Mouse (Mus musculus): ENCODE data around the gene Sstr3. TPM values are rescaled to one million over a fixed set of nuclear protein-coding genes. Genes with fewer than 3 reads are reported as not detected.

Sstr3 gene
- polyA plus RNA-seq, 1 experiment from 2014 or later: 0.23 TPM

GRCm38 (mm10) chr15:78541036-78541435 lies 3.4 kb downstream of the Sstr3 start:
- Histone ChIP-seq H3K27me3 (ENCODE audit: control insufficient read depth, insufficient read depth, low read length) (0 out of 2 replicates have a peak, but pooled peaks cover 5% of the 10 kb centered on the region), H3K4me1 (ENCODE audit: control insufficient read depth, insufficient read depth, low read length) (no peaks in the 10 kb centered on the region; the same call in 1 of the 2 replicates), H3K27ac (ENCODE audit: low read depth, low read length) (no peak overlapping the region), H3K4me3 (ENCODE audit: low read length) (no peak overlapping the region), H3K4me2 (replicated peaks; ENCODE audit: low read depth, low read length) (no peak overlapping the region), H3K9ac (ENCODE audit: low read depth, low read length) (no peak overlapping the region), H3K9me3 (ENCODE audit: control insufficient read depth, low read length) (no peaks in the 10 kb centered on the region), H3K36me3 (ENCODE audit: control insufficient read depth, insufficient read depth, low read length) (no peaks in the 10 kb centered on the region)
- no peak for ATAC-seq (ENCODE audit: low FRiP score, low TSS enrichment)
- 69% methylated on average over 3 of the region's 3 CpGs for WGBS

- ATAC-seq (ENCODE audit: low FRiP score, low TSS enrichment): no peak
- H3K9me3 ChIP-seq (ENCODE audit: control insufficient read depth, low read length): no peaks in the 10 kb centered on the region
- no peaks in the 10 kb centered on the region for H3K36me3 ChIP-seq (ENCODE audit: control insufficient read depth, insufficient read depth, low read length)
- no peak overlapping the region for H3K4me2 ChIP-seq (replicated peaks; ENCODE audit: low read depth, low read length)
- H3K27ac ChIP-seq (ENCODE audit: low read depth, low read length): no peak overlapping the region
- H3K9ac ChIP-seq (ENCODE audit: low read depth, low read length): no peak overlapping the region
- no peaks in the 10 kb centered on the region for H3K27me3 ChIP-seq (ENCODE audit: control insufficient read depth, insufficient read depth, low read length)
- H3K4me3 ChIP-seq (ENCODE audit: low read length): no peak overlapping the region
- WGBS: 64% methylated on average over 10 of the region's 10 CpGs
- H3K4me1 ChIP-seq (ENCODE audit: control insufficient read depth, insufficient read depth, low read length): peaks cover 9% of the 10 kb centered on the region
These were observed 8.6 kb downstream of the Sstr3 start for GRCm38 (mm10) chr15:78535723-78536421.

- peaks cover 25% of the 10 kb centered on the region for H3K4me1 ChIP-seq (ENCODE audit: control insufficient read depth, insufficient read depth, low read length)
- WGBS: 54% methylated on average over 10 of the region's 10 CpGs
- H3K36me3 ChIP-seq (ENCODE audit: control insufficient read depth, insufficient read depth, low read length): no peaks in the 10 kb centered on the region
- no peak for ATAC-seq (ENCODE audit: low FRiP score, low TSS enrichment)
- no peak overlapping the region for H3K4me3 ChIP-seq (ENCODE audit: low read length)
- H3K27me3 ChIP-seq (ENCODE audit: control insufficient read depth, insufficient read depth, low read length): no peaks in the 10 kb centered on the region
- no peaks in the 10 kb centered on the region for H3K9me3 ChIP-seq (ENCODE audit: control insufficient read depth, low read length)
- no peak overlapping the region for H3K27ac ChIP-seq (ENCODE audit: low read depth, low read length)
- H3K4me2 ChIP-seq (replicated peaks; ENCODE audit: low read depth, low read length): no peak overlapping the region
- H3K9ac ChIP-seq (ENCODE audit: low read depth, low read length): no peak overlapping the region
These were observed 11.1 kb downstream of the Sstr3 start for GRCm38 (mm10) chr15:78533346-78533835.

GRCm38 (mm10) chr15:78532566-78533345 lies 11.7 kb downstream of the Sstr3 start:
- Histone ChIP-seq H3K9ac (ENCODE audit: low read depth, low read length) (no peak overlapping the region), H3K27ac (ENCODE audit: low read depth, low read length) (no peak overlapping the region)

GRCm38 (mm10) chr15:78531901-78532469 lies 12.5 kb downstream of the Sstr3 start:
- Histone ChIP-seq H3K9me3 (ENCODE audit: control insufficient read depth, low read length) (no peaks in the 10 kb centered on the region), H3K36me3 (ENCODE audit: control insufficient read depth, insufficient read depth, low read length) (no peaks in the 10 kb centered on the region), H3K27ac (ENCODE audit: low read depth, low read length) (peak overlapping the region; percentile 75), H3K4me2 (replicated peaks; ENCODE audit: low read depth, low read length) (peak overlapping the region; percentile 57), H3K4me1 (ENCODE audit: control insufficient read depth, insufficient read depth, low read length) (peaks cover 25% of the 10 kb centered on the region), H3K27me3 (ENCODE audit: control insufficient read depth, insufficient read depth, low read length) (no peaks in the 10 kb centered on the region), H3K4me3 (ENCODE audit: low read length) (peak overlapping the region; percentile 34; the same call in 1 of the 2 replicates), H3K9ac (ENCODE audit: low read depth, low read length) (peak overlapping the region; percentile 70)
- peak; percentile 78 for ATAC-seq (ENCODE audit: low FRiP score, low TSS enrichment)
- under 1% methylated on average over 25 of the region's 25 CpGs for whole genome bisulfite sequencing

More at GRCm38 (mm10) chr15:78532566-78533345, 11.7 kb downstream of the Sstr3 start:
- Histone ChIP-seq H3K4me3 (ENCODE audit: low read length) (no peak overlapping the region), H3K4me2 (replicated peaks; ENCODE audit: low read depth, low read length) (no peak overlapping the region), H3K4me1 (ENCODE audit: control insufficient read depth, insufficient read depth, low read length) (peaks cover 25% of the 10 kb centered on the region), H3K27me3 (ENCODE audit: control insufficient read depth, insufficient read depth, low read length) (no peaks in the 10 kb centered on the region), H3K9me3 (ENCODE audit: control insufficient read depth, low read length) (no peaks in the 10 kb centered on the region), H3K36me3 (ENCODE audit: control insufficient read depth, insufficient read depth, low read length) (no peaks in the 10 kb centered on the region)
- no peak for ATAC-seq (ENCODE audit: low FRiP score, low TSS enrichment)
- WGBS: 67% methylated on average over 10 of the region's 10 CpGs

GRCm38 (mm10) chr15:78531451-78531720 lies 13.1 kb downstream of the Sstr3 start:
- H3K4me3 ChIP-seq (ENCODE audit: low read length): no peak overlapping the region; the same call in 1 of the 2 replicates
- H3K27me3 ChIP-seq (ENCODE audit: control insufficient read depth, insufficient read depth, low read length): no peaks in the 10 kb centered on the region
- peak overlapping the region; percentile 75 for H3K27ac ChIP-seq (ENCODE audit: low read depth, low read length)
- peaks cover 25% of the 10 kb centered on the region for H3K4me1 ChIP-seq (ENCODE audit: control insufficient read depth, insufficient read depth, low read length)
- peak overlapping the region; percentile 70 for H3K9ac ChIP-seq (ENCODE audit: low read depth, low read length)
- no peaks in the 10 kb centered on the region for H3K36me3 ChIP-seq (ENCODE audit: control insufficient read depth, insufficient read depth, low read length)
- ATAC-seq (ENCODE audit: low FRiP score, low TSS enrichment): no peak
- peak overlapping the region; percentile 57 for H3K4me2 ChIP-seq (replicated peaks; ENCODE audit: low read depth, low read length)
- H3K9me3 ChIP-seq (ENCODE audit: control insufficient read depth, low read length): no peaks in the 10 kb centered on the region
- WGBS: 75% methylated on average over 4 of the region's 4 CpGs

GRCm38 (mm10) chr15:78530671-78531450 lies 13.6 kb downstream of the Sstr3 start, which contains the start of gene C1qtnf6:
Gene C1qtnf6 (minus strand): TSS chr15:78531416.
- H3K36me3 ChIP-seq (ENCODE audit: control insufficient read depth, insufficient read depth, low read length): no peaks in the 10 kb centered on the region
- H3K9me3 ChIP-seq (ENCODE audit: control insufficient read depth, low read length): no peaks in the 10 kb centered on the region
- peak within 1 kb of the TSS; percentile 75 for H3K27ac ChIP-seq (ENCODE audit: low read depth, low read length)
- peak within 1 kb of the TSS; percentile 57 for H3K4me2 ChIP-seq (replicated peaks; ENCODE audit: low read depth, low read length)
- peaks cover 25% of the 10 kb centered on the region for H3K4me1 ChIP-seq (ENCODE audit: control insufficient read depth, insufficient read depth, low read length)
- H3K9ac ChIP-seq (ENCODE audit: low read depth, low read length): peak within 1 kb of the TSS; percentile 70
- no peaks in the 10 kb centered on the region for H3K27me3 ChIP-seq (ENCODE audit: control insufficient read depth, insufficient read depth, low read length)
- 67% methylated on average over 17 of the region's 17 CpGs for WGBS
- peak within 1 kb of the TSS; percentile 34; the same call in 1 of the 2 replicates for H3K4me3 ChIP-seq (ENCODE audit: low read length)
- ATAC-seq (ENCODE audit: low FRiP score, low TSS enrichment): no peak

GRCm38 (mm10) chr15:78530141-78530540 lies 14.3 kb downstream of the Sstr3 start:
- H3K4me2 ChIP-seq (replicated peaks; ENCODE audit: low read depth, low read length): peak overlapping the region; percentile 51
- peak overlapping the region; percentile 56; the same call in 1 of the 2 replicates for H3K9ac ChIP-seq (ENCODE audit: low read depth, low read length)
- no peak overlapping the region; the same call in 1 of the 2 replicates for H3K27ac ChIP-seq (ENCODE audit: low read depth, low read length)
- no peak for ATAC-seq (ENCODE audit: low FRiP score, low TSS enrichment)
- H3K27me3 ChIP-seq (ENCODE audit: control insufficient read depth, insufficient read depth, low read length): no peaks in the 10 kb centered on the region
- no peaks in the 10 kb centered on the region for H3K36me3 ChIP-seq (ENCODE audit: control insufficient read depth, insufficient read depth, low read length)
- H3K4me1 ChIP-seq (ENCODE audit: control insufficient read depth, insufficient read depth, low read length): peaks cover 25% of the 10 kb centered on the region
- no peaks in the 10 kb centered on the region for H3K9me3 ChIP-seq (ENCODE audit: control insufficient read depth, low read length)
- H3K4me3 ChIP-seq (ENCODE audit: low read length): peak overlapping the region; percentile 37; the same call in 1 of the 2 replicates
- 78% methylated on average over 3 of the region's 3 CpGs for WGBS

Measured in kidney, embryonic 14.5 days (tissue).